20 mouse cellular contexts compared by ENCODE assay signal in the genomic region with DNA sequence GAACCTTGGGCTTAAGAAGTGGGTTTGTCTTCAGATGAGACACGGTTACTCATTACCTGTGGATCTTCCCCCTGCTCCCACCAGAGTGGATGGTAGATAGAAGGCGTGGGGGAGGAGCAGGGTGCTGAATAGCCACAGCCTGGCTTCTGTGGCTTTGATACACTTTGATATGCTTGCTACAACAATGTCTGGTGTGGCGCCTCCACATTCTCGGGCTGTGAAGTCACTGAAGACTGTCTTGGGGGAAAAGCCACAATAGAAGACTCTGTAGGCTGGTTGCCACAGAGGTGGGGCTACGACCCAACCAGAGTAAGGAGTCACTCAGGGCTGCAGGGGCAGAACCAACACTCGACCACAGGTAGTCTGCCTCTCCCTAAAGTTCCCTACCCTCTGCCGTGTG. TPM values are rescaled to one million over a fixed set of nuclear protein-coding genes. Genes with fewer than 3 reads are reported as not detected.
DNase-seq lines count a peak whose midpoint lies in the region; ATAC-seq and TF ChIP-seq lines count a peak whose summit lies in the region.
"Had no signal": no experiment of that assay in that cellular context is flagged by ENCODE, and none has a peak within 500 bp of the region (broad histone marks: within the 10 kb centered on the region; RNA-seq: fewer than 3 reads in every experiment).

No protein-coding gene starts in this region.

- H3K36me3 ChIP-seq in kidney, adult 2 months (ENCODE audit: control insufficient read depth, insufficient read depth, low read length): no peaks in the 10 kb centered on the region
- no peaks in the 10 kb centered on the region for H3K36me3 ChIP-seq in kidney, embryonic 14.5 days (ENCODE audit: control insufficient read depth, insufficient read depth, low read length)
- H3K36me3 ChIP-seq: hindbrain, embryonic 13.5 days; liver, embryonic 13.5 days; midbrain, embryonic 15.5 days had no signal

- in situ Hi-C loops in Patski (cut with MboI; ENCODE audit: low pct_unique_long_range_greater_than_20kb): no loop called here

- H3K4me2 ChIP-seq in kidney, embryonic 14.5 days (replicated peaks; ENCODE audit: low read depth, low read length): no peak overlapping the region
- H3K4me2 ChIP-seq: hindbrain, embryonic 13.5 days; liver, embryonic 13.5 days; midbrain, embryonic 15.5 days had no signal

- H3K27me3 ChIP-seq in kidney, adult 2 months (replicated peaks; ENCODE audit: control insufficient read depth, insufficient read depth, low read length): no peaks in the 10 kb centered on the region
- H3K27me3 ChIP-seq in Patski: no peaks in the 10 kb centered on the region
- no peaks in the 10 kb centered on the region for H3K27me3 ChIP-seq in kidney, embryonic 14.5 days (ENCODE audit: control insufficient read depth, insufficient read depth, low read length)

- no peaks in the 10 kb centered on the region for H3K4me1 ChIP-seq in kidney, adult 2 months (ENCODE audit: control insufficient read depth, insufficient read depth, low read length)
- peaks cover 76% of the 10 kb centered on the region for H3K4me1 ChIP-seq in kidney, embryonic 14.5 days (ENCODE audit: control insufficient read depth, insufficient read depth, low read length)
- H3K4me1 ChIP-seq: liver, embryonic 13.5 days had no signal

- TF ChIP-seq POLR2A in kidney, adult 2 months (IDR thresholded peaks at IDR 0.05; ENCODE audit: low read depth, low read length): no peak

- TF ChIP-seq CTCF in kidney, adult 2 months (conservative IDR thresholded peaks at IDR 0.05; ENCODE audit: insufficient read depth, insufficient read length, low read depth, low read length): no peak
- no peak for TF ChIP-seq CTCF in Patski (IDR thresholded peaks at IDR 0.05)

- ATAC-seq in Patski: peak; percentile 79
- ATAC-seq in kidney, embryonic 14.5 days (ENCODE audit: low FRiP score, low TSS enrichment): no peak
- ATAC-seq: forebrain, postnatal 0 days; intestine, embryonic 16.5 days; midbrain, embryonic 15.5 days had no signal

- no peak overlapping the region for H3K9ac ChIP-seq in kidney, embryonic 14.5 days (ENCODE audit: low read depth, low read length)
- H3K9ac ChIP-seq: forebrain, postnatal 0 days; hindbrain, embryonic 13.5 days; liver, embryonic 13.5 days; midbrain, embryonic 15.5 days had no signal

- DNase-seq in kidney, adult 2 months: peak; percentile 21
- no peak for DNase-seq in kidney, postnatal 10 days
- DNase-seq in CD4-positive, CD25-positive, alpha-beta regulatory T cell, adult 2 months (ENCODE audit: low read depth, low spot score): peak; percentile 48
- peak; percentile 91 for DNase-seq in Patski (ENCODE audit: low read depth, low spot score)
- no peak for DNase-seq in layer of hippocampus, postnatal 10 days (ENCODE audit: low spot score in 2 of 2)
- no peak for DNase-seq in cerebellum, adult 8-10 months
- no peak for DNase-seq in gastrocnemius, postnatal 14 days
- DNase-seq: cerebellum, postnatal 25 days; forebrain, postnatal 0 days; heart, adult 18-20 months; heart, postnatal 10 days; liver, embryonic 13.5 days had no signal

- CTCF ChIA-PET in Patski (lab: Charles Lee): interaction anchor here (1.5 to 2.1 kb wide), 3 partner anchors 72 to 84 kb away, joined by 3 to 8 read pairs (median 4); partner anchors contain the start of genes Islr and Islr2

- no peaks in the 10 kb centered on the region for H3K9me3 ChIP-seq in kidney, embryonic 14.5 days (ENCODE audit: control insufficient read depth, low read length)
- H3K9me3 ChIP-seq: hindbrain, embryonic 13.5 days; liver, embryonic 13.5 days; midbrain, embryonic 15.5 days had no signal

- no peak overlapping the region for H3K4me3 ChIP-seq in kidney, adult 2 months (ENCODE audit: insufficient read depth, low read depth, low read length)
- H3K4me3 ChIP-seq in kidney, embryonic 14.5 days (ENCODE audit: low read length): no peak overlapping the region
- H3K4me3 ChIP-seq: erythroblast, embryonic 14.5 days; hindbrain, embryonic 13.5 days; liver, embryonic 13.5 days; midbrain, embryonic 15.5 days had no signal

- no peak overlapping the region for H3K27ac ChIP-seq in kidney, adult 2 months (ENCODE audit: insufficient read depth, low read depth, low read length)
- 0 out of 2 replicates have a peak overlapping the region, but pooled peaks have one; percentile 24 for H3K27ac ChIP-seq in kidney, embryonic 14.5 days (ENCODE audit: low read depth, low read length)
- H3K27ac ChIP-seq: hindbrain, embryonic 13.5 days; liver, embryonic 13.5 days; midbrain, embryonic 15.5 days had no signal

- 61% methylated on average over 7 of the region's 7 CpGs for WGBS in kidney, adult 2 months
- 59% methylated on average over 7 of the region's 7 CpGs for WGBS in kidney, embryonic 14.5 days

- POLR2A ChIA-PET in Patski (lab: Charles Lee): interaction anchor here (0.6 to 1.4 kb wide), 2 partner anchors 9 to 22 kb away, joined by 3 read pairs; no protein-coding TSS in a partner anchor

- intact Hi-C loops in gastrocnemius, postnatal 14 days (cut with DNase I; ENCODE audit: low total_unique reads): no loop called here

RNA-seq across cellular contexts. Expression of gene Ccdc33, which starts 13.1 kb away (rescaled TPM):
- polyA plus RNA-seq in kidney, adult 2 months (2012; rRNA removed): 0.18 TPM in 1 of 2 replicates, not detected in the other
- polyA plus RNA-seq in Patski (2021): 0.60 TPM
- polyA plus RNA-seq in kidney, embryonic 14.5 days (2014; fragmentation: Nextera tagmentation; extraction: Ambion mirVana): 0.09 and 0.57 TPM in 2 replicates
- 1 to 10 TPM; 1.0 to 2.0 TPM for total RNA-seq in layer of hippocampus, postnatal 10 days (2021)
- total RNA-seq in gastrocnemius, postnatal 14 days (2021): not detected
- total RNA-seq: gastrocnemius, adult 18-20 months; heart, postnatal 10 days; megakaryocyte progenitor cell, adult 5-6 weeks had no signal
- polyA plus RNA-seq: erythroblast, embryonic 14.5 days; liver, embryonic 13.5 days; stomach, embryonic 14.5 days had no signal

Comparison
In these comparisons a context has a peak if more than half of its experiments do, and no peak if none do; other contexts are left out.
1. DNase-seq: peak in kidney, adult 2 months (single experiment), CD4-positive, CD25-positive, alpha-beta regulatory T cell, adult 2 months (single experiment) and Patski (single experiment); none in kidney, postnatal 10 days (single experiment), layer of hippocampus, postnatal 10 days (0 of 2), cerebellum, adult 8-10 months (single experiment) and gastrocnemius, postnatal 14 days (single experiment).